Mouse (Mus musculus) megakaryocyte, embryonic 14.5 days (primary cell): ENCODE results near the gene 1110004F10Rik. TPM values are rescaled to one million over a fixed set of nuclear protein-coding genes. Genes with fewer than 3 reads are reported as not detected.
A peak's percentile ranks its signal among the peaks of the same experiment; 100 is the strongest.

Experiments used
- H3K27me3 ChIP-seq: replicated peaks from 2 replicates; pipeline ENCODE3; 2012; ENCODE audit warnings: inconsistent platforms
- H3K36me3 ChIP-seq: replicated peaks from 2 replicates; pipeline ENCODE3; 2012; ENCODE audit warnings: low read length, inconsistent platforms, mixed read lengths
- H3K4me1 ChIP-seq: 2 replicates; pipeline ENCODE4 v1.6.1; 2012; ENCODE audit warnings: inconsistent platforms
- H3K4me3 ChIP-seq: replicated peaks from 2 replicates; pipeline ENCODE3; 2012; ENCODE audit warnings: moderate library complexity, mild to moderate bottlenecking, inconsistent platforms
- H3K9me3 ChIP-seq: 2 replicates; pipeline ENCODE4 v1.6.1; 2012; ENCODE audit warnings: inconsistent platforms
- FLI1 ChIP-seq: IDR thresholded peaks from 2 replicates; pipeline ENCODE4 v1.6.1; 2012; ENCODE audit warnings: low read length, inconsistent platforms, mixed read lengths
- GATA1 ChIP-seq: IDR thresholded peaks from 3 replicates; pipeline ENCODE4 v1.6.1; 2012; ENCODE audit warnings: mixed read lengths, low read length, inconsistent platforms, borderline replicate concordance
- polyA plus RNA-seq: library from polyadenylated mRNA; stranded (reverse); fragments of >175 nt; gene quantifications from 2 replicates; pipeline ENCODE4 v1.2.3, GENCODE M21; 2012; ENCODE audit warnings: low replicate concordance; ENCODE audit not compliant: insufficient read depth

Gene 1110004F10Rik
- polyA plus RNA-seq, 1 experiment = 59.4 TPM

DNA sequence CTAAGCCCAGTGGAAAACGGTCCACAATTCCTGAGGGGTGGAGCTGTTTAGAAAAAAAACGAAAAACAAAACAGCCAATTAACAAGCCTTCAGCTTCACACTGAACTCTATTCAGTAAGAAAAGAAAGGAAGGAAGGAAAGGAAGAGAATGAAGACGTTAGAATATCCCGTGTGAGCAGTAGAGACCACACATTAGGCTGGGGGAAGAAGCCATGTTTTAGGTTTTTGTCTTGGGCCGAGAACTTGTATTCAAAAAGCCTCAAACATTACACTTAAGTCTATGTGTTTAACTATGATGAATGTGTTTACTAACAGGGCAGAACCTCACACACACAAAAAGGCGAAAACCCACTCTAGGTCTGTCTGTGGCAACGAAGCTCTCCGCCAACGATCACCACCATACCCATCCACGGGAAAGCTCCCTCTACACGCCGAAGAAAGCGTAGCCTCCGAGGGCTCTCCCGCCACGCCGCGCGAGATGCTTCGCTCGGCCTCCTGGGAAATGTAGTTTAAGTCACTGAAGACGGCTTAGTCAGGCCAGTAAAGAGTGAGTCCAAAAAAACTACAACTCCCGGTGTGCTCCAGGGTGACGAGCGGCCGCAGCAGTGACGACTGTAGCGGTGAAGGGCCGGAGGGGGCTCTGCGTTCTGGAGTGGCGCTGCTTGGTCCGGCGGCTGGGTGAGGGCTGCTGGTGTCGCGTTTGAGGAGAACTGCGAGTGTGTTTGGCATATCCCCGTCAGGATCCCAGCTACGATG is 53.7 kb downstream of the 1110004F10Rik start:
- Histone ChIP-seq H3K9me3 (no peaks in the 10 kb centered on the region), H3K4me3 (peak overlapping the region; percentile 96), H3K4me1 (peaks cover 33% of the 10 kb centered on the region), H3K27me3 (peaks cover 2% of the 10 kb centered on the region), H3K36me3 (peaks cover 10% of the 10 kb centered on the region)
- TF ChIP-seq FLI1 = no peak

DNA sequence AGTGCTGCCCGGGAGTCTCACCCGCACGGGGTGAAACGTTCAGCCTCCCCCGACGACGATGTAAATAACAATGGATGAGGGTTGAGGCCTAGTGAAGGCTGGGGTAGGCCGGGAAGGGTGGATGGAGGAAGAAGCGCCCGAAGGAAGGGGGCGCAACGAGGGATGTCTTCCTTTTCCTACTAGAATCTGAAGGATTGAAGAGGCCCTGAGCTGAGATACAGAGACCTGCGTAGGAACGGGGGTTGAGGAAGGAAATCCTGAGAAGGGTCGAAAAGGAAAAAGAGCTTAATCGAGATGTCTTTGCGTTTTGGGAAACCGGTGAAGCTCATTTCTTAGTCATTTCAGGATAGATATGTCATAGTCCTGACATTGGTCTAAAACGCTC is 54.3 kb downstream of the 1110004F10Rik start:
- peak overlapping the region; percentile 96 for H3K4me3 ChIP-seq
- TF ChIP-seq FLI1 (no peak), GATA1 (no peak)
- peaks cover under 1% of the 10 kb centered on the region for H3K27me3 ChIP-seq
- peaks cover 36% of the 10 kb centered on the region for H3K4me1 ChIP-seq
- no peaks in the 10 kb centered on the region for H3K9me3 ChIP-seq
- H3K36me3 ChIP-seq = peaks cover 10% of the 10 kb centered on the region

DNA sequence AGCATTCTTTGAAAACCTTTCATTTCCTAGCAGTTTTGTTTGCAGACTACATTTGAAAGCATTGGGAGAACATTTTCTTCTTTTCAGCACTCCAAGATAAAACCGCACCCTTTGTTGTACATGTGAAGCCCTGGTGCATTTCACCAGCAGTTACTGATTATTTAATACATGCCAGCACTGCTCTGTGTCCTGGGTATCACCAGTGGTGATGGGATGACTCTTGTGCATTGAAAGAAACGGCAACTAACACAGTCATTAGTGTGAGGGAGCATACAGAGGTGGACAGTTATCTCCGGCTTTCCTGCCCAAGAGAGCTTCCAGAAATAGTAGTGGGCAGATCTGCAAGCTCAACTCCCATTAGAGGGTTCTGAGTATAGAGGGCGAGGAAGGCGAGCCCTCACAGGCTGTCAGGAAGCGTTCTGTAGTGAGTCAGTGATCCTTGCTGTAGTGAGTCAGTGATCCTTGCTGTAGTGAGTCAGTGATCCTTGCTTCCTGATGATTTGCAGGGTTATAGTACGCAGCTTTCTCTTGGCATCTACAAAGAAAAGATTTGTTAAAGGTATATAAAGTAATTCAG is 60.8 kb downstream of the 1110004F10Rik start:
- no peaks in the 10 kb centered on the region for H3K27me3 ChIP-seq
- H3K36me3 ChIP-seq = peaks cover 59% of the 10 kb centered on the region
- TF ChIP-seq GATA1 (no peak), FLI1 (no peak)
- peak overlapping the region; percentile 79 for H3K4me3 ChIP-seq
- no peaks in the 10 kb centered on the region for H3K9me3 ChIP-seq
- H3K4me1 ChIP-seq = peaks cover 47% of the 10 kb centered on the region

DNA sequence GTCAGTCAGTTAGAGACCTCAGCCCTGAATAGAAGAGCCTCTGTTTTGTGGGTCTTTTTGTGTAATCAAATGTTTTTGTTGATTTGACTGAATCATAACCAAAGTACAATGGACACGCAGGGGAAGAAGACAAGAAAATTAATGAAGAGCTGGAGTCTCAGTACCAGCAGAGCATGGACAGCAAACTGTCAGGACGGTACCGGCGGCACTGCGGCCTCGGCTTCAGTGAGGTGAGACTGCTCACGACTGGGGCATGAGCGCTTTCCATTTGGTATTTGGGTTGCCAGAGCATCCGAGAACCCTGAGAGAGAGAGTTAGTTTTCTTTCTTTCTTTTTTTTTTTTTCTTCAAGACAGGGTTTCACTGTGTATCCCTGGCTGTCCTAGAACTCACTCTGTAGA is 63.9 kb downstream of the 1110004F10Rik start:
- Histone ChIP-seq H3K9me3 (no peaks in the 10 kb centered on the region), H3K36me3 (peaks cover 78% of the 10 kb centered on the region), H3K4me1 (peaks cover 28% of the 10 kb centered on the region), H3K4me3 (no peak overlapping the region), H3K27me3 (no peaks in the 10 kb centered on the region)
- TF ChIP-seq FLI1 = no peak
- no peak for TF ChIP-seq GATA1

DNA sequence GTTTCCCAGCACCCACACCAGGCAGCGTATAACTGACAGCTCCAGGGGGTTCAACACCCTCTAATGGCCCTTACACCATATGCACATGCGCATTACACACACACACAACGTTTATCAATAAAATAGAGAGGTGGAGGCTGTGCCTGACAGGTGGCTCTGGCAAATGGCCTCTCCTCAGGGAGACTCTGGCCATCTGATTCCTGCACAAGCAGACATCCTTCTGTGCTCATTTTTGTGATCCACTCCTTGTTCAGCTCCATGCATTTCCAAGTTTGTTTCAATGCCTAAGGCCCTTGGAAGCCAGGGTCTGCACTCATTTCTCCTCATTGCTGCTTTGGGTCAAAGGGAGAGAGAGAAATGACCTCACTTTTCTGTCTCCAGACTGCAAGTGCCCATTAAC is 71.5 kb downstream of the 1110004F10Rik start:
- Histone ChIP-seq H3K36me3 (peaks cover 29% of the 10 kb centered on the region), H3K4me3 (no peak overlapping the region), H3K4me1 (no peaks in the 10 kb centered on the region), H3K27me3 (peaks cover 12% of the 10 kb centered on the region), H3K9me3 (no peaks in the 10 kb centered on the region)
- TF ChIP-seq FLI1 (no peak), GATA1 (no peak)

DNA sequence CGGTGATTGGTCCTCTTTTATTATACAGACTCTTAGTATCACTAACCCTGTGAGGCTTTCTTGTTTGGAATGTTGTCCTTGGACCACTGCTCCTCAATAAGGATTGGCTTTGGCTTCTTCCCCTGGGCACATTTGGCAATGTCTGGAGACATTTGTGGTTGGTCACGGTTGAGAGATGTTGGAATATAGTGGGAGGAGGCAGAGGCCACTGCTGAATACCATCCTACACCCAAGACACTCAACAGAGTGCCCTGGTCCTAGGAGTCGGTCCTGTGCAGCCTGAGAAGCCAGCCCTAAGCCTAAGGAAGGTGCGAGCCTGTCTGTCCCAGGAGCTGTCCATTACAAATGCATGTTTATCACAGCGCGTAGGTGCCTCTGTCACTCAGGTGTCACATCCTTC is 72.3 kb downstream of the 1110004F10Rik start:
- H3K36me3 ChIP-seq = peaks cover 20% of the 10 kb centered on the region
- TF ChIP-seq GATA1 (no peak), FLI1 (no peak)
- H3K9me3 ChIP-seq = no peaks in the 10 kb centered on the region
- peaks cover 13% of the 10 kb centered on the region for H3K27me3 ChIP-seq
- peak overlapping the region; percentile 42 for H3K4me3 ChIP-seq
- H3K4me1 ChIP-seq = no peaks in the 10 kb centered on the region

DNA sequence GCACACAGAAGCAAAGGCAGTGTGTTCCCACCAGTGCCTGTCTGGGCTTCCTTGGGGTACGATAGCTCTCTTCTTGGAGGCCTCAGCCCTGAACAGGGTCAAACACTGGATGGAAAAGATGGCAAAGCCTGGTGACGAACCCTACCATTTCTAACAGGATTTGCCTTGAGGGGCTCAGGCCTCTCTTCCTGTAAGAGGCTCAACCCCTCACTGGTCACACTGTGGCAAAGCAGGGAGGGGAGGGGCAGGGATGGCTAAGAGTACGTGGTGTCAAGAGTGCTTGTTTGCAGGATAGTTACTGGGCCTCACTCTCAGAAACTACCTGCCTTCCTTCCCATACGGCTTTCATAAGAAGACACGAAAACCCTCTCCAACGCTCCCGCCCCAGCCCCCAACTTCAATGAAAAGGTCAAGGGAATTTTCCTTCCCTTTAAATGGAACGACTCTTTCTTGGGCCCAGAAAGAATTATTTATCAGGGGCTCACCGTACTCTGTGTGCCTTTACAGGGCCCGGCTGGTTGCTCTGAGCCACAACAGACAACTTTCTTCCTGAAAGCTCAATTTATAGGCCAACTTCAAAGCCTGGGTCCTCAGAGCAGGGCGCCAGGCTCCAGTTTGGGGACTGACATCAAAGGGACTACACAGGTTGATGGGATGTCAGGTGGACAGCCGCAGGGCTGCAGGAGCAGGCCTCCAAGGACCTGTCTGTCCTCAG is 76.2 kb downstream of the 1110004F10Rik start:
- 0 out of 2 replicates have a peak, but pooled peaks cover 2% of the 10 kb centered on the region for H3K4me1 ChIP-seq
- no peak for TF ChIP-seq FLI1
- no peak for TF ChIP-seq GATA1

DNA sequence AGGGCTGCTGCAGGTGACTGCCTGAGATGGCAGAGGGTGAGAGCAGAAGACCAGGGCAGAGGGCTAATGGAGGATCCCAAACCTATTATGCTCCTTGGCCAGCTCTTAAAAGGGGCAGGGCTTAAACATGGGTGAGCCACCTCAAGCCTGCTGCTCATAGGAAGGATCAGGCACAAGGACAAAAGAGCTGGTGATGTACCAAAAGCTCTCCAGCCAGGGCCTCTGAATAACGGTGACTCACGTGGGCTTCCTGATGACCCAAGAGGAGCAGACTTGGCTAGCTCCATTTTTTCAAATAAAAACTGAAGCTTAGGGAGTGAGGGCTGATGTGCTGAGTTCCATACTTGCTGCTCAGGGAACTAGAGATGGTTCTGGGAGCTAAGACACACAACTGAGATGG is 76.8 kb downstream of the 1110004F10Rik start:
- H3K4me3 ChIP-seq = no peak overlapping the region
- peaks cover 8% of the 10 kb centered on the region for H3K9me3 ChIP-seq
- peaks cover 19% of the 10 kb centered on the region for H3K27me3 ChIP-seq
- no peaks in the 10 kb centered on the region for H3K36me3 ChIP-seq
- H3K4me1 ChIP-seq = 0 out of 2 replicates have a peak, but pooled peaks cover 2% of the 10 kb centered on the region
- TF ChIP-seq FLI1 (no peak), GATA1 (no peak)

More for the DNA sequence above, 76.2 kb downstream of the 1110004F10Rik start:
- Histone ChIP-seq H3K9me3 (peaks cover 8% of the 10 kb centered on the region), H3K4me3 (no peak overlapping the region), H3K36me3 (no peaks in the 10 kb centered on the region), H3K27me3 (peaks cover 17% of the 10 kb centered on the region)

DNA sequence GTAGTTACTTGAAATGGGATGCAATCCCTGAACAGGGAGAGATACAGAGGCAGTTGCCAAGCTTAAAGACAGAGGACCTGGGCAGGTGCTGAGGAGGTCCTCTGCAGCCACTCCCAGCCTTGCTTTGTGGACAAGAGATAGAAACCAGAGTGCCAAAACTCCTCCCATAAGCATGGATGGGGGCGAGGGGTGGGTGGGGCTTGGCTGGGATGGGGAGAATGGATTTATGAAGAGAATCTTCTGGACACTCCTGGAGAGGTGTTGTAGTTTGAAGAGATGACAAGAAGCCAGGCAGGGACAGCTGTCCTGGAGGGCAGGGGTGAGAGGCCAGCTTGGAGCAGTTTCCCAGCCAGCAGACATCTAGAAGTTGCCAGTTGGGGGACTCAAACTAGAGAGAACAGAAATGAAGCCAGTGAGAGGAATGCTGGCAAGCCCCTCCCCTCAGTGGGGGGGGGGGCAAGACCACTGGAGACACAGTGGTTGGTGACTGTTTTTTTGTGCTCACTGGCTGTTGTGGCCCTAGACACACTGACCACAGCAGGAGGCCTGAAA is 80.2 kb downstream of the 1110004F10Rik start:
- no peak for TF ChIP-seq FLI1

More for the DNA sequence above, 80.2 kb downstream of the 1110004F10Rik start:
- Histone ChIP-seq H3K4me1 (0 out of 2 replicates have a peak, but pooled peaks cover 2% of the 10 kb centered on the region), H3K9me3 (peaks cover 8% of the 10 kb centered on the region), H3K36me3 (no peaks in the 10 kb centered on the region), H3K27me3 (peaks cover 21% of the 10 kb centered on the region), H3K4me3 (no peak overlapping the region)
